Mouse (Mus musculus): ENCODE data around the gene Zbtb38. TPM values are rescaled to one million over a fixed set of nuclear protein-coding genes. Genes with fewer than 3 reads are reported as not detected.
A peak's percentile ranks its signal among the peaks of the same experiment; 100 is the strongest.

Zbtb38 gene
- total and polyA plus RNA-seq, 3 experiments, result 9.0 to 43.5 (median 42.3) TPM

DNA sequence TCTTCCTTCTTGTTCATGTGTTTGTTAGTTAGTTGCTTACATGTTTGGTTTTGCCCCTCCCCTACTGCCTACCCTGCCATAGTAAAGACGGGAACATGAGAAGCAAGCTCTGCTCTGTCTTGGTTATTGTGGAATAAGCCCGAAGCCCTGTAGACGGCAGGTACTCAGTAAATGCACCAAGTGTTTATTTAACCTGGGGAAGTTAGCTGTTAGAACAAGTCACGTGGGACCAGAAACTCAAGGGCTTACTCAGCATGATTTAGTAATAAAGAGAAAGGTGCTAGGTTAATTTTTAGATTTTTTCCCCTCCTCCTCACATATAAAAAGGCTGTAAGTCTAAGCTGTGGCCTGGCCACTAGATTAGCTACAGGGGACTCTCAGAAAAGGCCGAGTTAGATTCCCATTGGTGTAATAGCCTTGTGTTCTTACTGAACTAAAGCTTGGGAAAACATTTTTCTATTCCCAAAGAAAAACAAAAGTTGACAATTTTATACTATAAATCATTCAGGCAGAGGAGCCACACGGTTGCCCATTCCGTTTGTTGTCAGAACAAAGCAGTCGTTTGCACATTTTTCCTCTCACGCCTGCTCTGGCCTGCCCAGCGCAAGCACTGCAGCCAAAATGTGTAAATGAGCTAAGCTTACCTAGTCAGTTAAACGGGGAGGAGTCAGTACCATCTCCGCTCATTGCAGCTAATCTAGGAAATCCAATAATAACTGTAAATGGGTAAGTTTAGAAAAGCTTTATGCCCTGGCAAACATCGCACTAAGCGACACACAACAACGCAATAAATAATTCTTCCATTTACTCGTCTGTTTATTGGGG is 24.1 kb downstream of the Zbtb38 start:
- H3K79me2 ChIP-seq (replicated peaks; ENCODE audit: control insufficient read depth, insufficient read depth, low read length), result no peaks in the 10 kb centered on the region
- peak overlapping the region; percentile 63 for H3K27ac ChIP-seq
- no peak for TF ChIP-seq CTCF (IDR thresholded peaks at IDR 0.05)
- no peak for TF ChIP-seq EP300 (IDR thresholded peaks at IDR 0.05; ENCODE audit: insufficient read depth, low read depth, low read length)
- no peak for TF ChIP-seq POLR2A (IDR thresholded peaks at IDR 0.05; ENCODE audit: insufficient read depth, low read depth, low read length)
- DNase-seq, result no peak
- H3K27me3 ChIP-seq (ENCODE audit: control insufficient read depth, insufficient read depth, low read length), result no peaks in the 10 kb centered on the region
- H3K4me3 ChIP-seq, result no peak overlapping the region
- intact Hi-C loops (cut with DNase I), result no loop called here
- H3K9ac ChIP-seq (ENCODE audit: low read depth, low read length), result no peak overlapping the region
- WGBS, result 83% methylated on average over 16 of the region's 16 CpGs
- H3K4me1 ChIP-seq (ENCODE audit: control insufficient read depth, insufficient read depth, low read length), result peaks cover 11% of the 10 kb centered on the region
- H3K36me3 ChIP-seq (ENCODE audit: control insufficient read depth, insufficient read depth, low read length), result peaks cover 5% of the 10 kb centered on the region

DNA sequence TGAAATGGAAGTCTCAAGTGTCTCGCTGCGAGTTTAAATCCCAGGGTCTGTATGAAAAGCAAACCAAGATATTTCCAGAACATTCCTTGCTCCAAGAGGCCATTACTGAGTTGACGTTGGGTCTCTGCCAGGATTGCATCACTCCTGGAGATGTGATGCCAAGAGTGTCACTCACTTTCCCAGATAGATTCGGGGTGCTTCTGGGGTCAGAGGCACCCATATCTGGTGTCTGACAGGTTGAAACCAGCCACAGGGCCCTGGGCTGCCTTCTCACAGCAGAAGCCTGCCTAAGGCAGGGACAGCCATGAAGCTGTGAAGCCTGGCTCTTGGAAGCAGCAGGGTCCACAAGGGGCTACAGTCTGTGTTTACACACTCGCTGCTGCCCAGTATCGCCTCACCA is 24.9 kb downstream of the Zbtb38 start:
- intact Hi-C loops (cut with DNase I), result no loop called here
- peak; percentile 52 to 66 for DNase-seq
- 36% methylated on average over 6 of the region's 6 CpGs for WGBS

DNA sequence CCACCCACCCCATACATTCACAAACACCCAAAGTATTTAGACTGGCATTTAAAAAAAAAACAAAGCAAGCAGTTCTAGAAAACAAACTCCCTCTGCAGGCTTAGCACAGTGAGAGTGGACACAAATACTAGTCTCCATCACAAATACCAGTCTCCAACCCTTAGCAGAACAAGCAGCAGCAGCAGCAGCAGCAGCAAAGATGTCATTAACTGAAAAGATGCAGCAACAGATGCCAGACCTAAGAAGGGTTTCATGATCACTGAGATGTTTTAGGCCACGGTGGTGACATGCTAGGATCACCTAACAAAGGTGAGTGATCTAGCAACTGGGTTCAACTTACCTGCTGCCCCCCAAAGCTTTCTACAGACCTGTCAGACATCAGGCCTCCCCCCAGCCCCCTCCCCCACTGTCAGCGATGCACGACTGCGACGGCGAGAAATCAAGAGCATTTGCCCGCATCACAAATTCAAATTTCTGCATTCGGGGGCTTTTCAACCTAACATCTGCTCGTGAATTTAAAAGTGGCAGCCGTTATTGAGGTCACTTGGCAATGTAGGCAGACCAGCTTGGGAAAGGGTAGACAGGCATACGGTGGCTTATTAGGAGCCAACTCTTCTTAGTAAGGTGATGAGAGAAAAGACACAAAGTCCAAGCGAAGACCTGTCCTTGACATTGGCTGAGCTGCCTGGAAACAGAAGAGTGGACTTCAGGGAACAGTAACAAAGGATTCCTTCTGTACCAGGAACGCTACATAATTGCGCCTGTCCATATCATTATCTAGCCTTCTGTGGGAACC is 26.1 kb downstream of the Zbtb38 start:
- H3K27ac ChIP-seq, result no peak overlapping the region
- DNase-seq, result no peak
- H3K27me3 ChIP-seq (ENCODE audit: control insufficient read depth, insufficient read depth, low read length), result no peaks in the 10 kb centered on the region
- WGBS, result 68% methylated on average over 14 of the region's 14 CpGs
- no peaks in the 10 kb centered on the region for H3K79me2 ChIP-seq (replicated peaks; ENCODE audit: control insufficient read depth, insufficient read depth, low read length)
- no peak overlapping the region for H3K9ac ChIP-seq (ENCODE audit: low read depth, low read length)
- peaks cover 10% of the 10 kb centered on the region for H3K4me1 ChIP-seq (ENCODE audit: control insufficient read depth, insufficient read depth, low read length)
- peaks cover 8% of the 10 kb centered on the region for H3K36me3 ChIP-seq (ENCODE audit: control insufficient read depth, insufficient read depth, low read length)
- intact Hi-C loops (cut with DNase I), result no loop called here
- no peak for TF ChIP-seq CTCF (IDR thresholded peaks at IDR 0.05)
- no peak for TF ChIP-seq EP300 (IDR thresholded peaks at IDR 0.05; ENCODE audit: insufficient read depth, low read depth, low read length)
- no peak for TF ChIP-seq POLR2A (IDR thresholded peaks at IDR 0.05; ENCODE audit: insufficient read depth, low read depth, low read length)
- H3K4me3 ChIP-seq, result no peak overlapping the region

More for the DNA sequence above, 24.9 kb downstream of the Zbtb38 start:
- H3K79me2 ChIP-seq (replicated peaks; ENCODE audit: control insufficient read depth, insufficient read depth, low read length), result no peaks in the 10 kb centered on the region
- H3K4me3 ChIP-seq, result no peak overlapping the region
- peaks cover 9% of the 10 kb centered on the region for H3K4me1 ChIP-seq (ENCODE audit: control insufficient read depth, insufficient read depth, low read length)
- TF ChIP-seq CTCF (IDR thresholded peaks at IDR 0.05) (no peak), POLR2A (IDR thresholded peaks at IDR 0.05; ENCODE audit: insufficient read depth, low read depth, low read length) (no peak), EP300 (IDR thresholded peaks at IDR 0.05; ENCODE audit: insufficient read depth, low read depth, low read length) (0 out of 2 replicates have a peak, but pooled peaks have one; percentile 42)
- no peaks in the 10 kb centered on the region for H3K27me3 ChIP-seq (ENCODE audit: control insufficient read depth, insufficient read depth, low read length)
- no peak overlapping the region for H3K9ac ChIP-seq (ENCODE audit: low read depth, low read length)
- H3K27ac ChIP-seq, result peak overlapping the region; percentile 63
- peaks cover 5% of the 10 kb centered on the region for H3K36me3 ChIP-seq (ENCODE audit: control insufficient read depth, insufficient read depth, low read length)

DNA sequence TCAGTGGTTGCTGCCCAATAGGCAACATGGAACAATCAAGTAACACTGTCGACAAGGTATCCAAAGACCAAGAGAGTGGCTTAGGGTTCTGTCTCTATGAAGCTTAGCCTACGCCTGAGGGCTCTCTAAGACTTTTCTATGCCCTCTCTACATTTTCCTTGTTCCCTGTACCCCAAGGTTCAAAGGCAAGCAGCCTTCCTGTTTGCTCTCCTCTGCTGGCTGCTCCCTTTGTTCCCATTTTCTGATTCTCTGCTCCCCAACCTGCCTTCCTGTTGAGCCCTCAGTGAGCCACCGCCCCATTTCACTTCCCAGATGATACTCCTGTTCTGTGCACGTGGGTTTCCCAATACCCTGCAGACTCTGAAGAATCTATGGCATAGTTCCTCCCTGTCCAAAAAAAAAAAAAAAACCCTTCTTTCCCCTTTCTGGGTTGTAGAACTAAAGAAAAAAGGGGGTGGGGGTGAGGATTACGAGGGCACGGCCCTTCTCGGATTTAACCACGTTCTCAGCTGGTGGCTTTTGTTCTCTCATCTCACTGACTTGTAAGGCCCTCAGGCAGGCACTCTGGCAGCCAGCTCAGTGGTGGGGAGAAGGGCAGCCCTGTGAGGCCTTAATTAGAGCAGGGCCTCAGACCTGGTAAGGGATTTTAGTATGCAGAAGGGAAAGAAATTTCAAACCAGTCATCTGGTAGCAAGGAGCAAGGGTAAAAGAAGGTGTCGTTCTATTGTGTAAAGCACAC is 26.9 kb downstream of the Zbtb38 start:
- no peak for DNase-seq
- H3K27ac ChIP-seq, result no peak overlapping the region
- no peaks in the 10 kb centered on the region for H3K79me2 ChIP-seq (replicated peaks; ENCODE audit: control insufficient read depth, insufficient read depth, low read length)
- TF ChIP-seq EP300 (IDR thresholded peaks at IDR 0.05; ENCODE audit: insufficient read depth, low read depth, low read length) (no peak), POLR2A (IDR thresholded peaks at IDR 0.05; ENCODE audit: insufficient read depth, low read depth, low read length) (no peak), CTCF (IDR thresholded peaks at IDR 0.05) (no peak)
- WGBS, result 71% methylated on average over 9 of the region's 9 CpGs
- H3K9ac ChIP-seq (ENCODE audit: low read depth, low read length), result no peak overlapping the region
- H3K27me3 ChIP-seq (ENCODE audit: control insufficient read depth, insufficient read depth, low read length), result no peaks in the 10 kb centered on the region
- peaks cover 14% of the 10 kb centered on the region for H3K36me3 ChIP-seq (ENCODE audit: control insufficient read depth, insufficient read depth, low read length)
- peaks cover 13% of the 10 kb centered on the region for H3K4me1 ChIP-seq (ENCODE audit: control insufficient read depth, insufficient read depth, low read length)
- H3K4me3 ChIP-seq, result no peak overlapping the region
- intact Hi-C loops (cut with DNase I), result no loop called here

DNA sequence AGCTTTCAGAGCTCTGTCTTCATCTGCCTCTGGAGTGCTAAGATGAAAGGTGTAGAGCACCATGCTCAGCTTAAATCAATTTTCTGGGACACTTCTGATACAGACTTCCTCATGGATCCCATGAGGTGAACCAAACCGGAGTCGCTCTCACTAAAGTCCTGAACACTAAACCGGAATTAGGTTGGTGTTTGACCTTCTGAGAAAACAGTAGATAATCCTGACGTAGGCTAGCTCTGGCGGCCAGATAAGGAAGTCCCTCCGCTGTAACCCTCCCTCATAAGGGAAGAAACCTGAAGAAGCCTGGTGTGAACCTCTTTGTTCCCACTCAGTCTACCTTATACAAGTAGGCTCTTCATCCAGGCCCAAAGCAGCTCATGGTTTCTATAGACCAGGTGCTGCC is 29.0 kb downstream of the Zbtb38 start:
- no peak for DNase-seq
- Histone ChIP-seq H3K4me1 (ENCODE audit: control insufficient read depth, insufficient read depth, low read length) (peaks cover 17% of the 10 kb centered on the region), H3K27ac (no peak overlapping the region), H3K4me3 (no peak overlapping the region), H3K79me2 (replicated peaks; ENCODE audit: control insufficient read depth, insufficient read depth, low read length) (no peaks in the 10 kb centered on the region), H3K9ac (ENCODE audit: low read depth, low read length) (no peak overlapping the region), H3K27me3 (ENCODE audit: control insufficient read depth, insufficient read depth, low read length) (no peaks in the 10 kb centered on the region), H3K36me3 (ENCODE audit: control insufficient read depth, insufficient read depth, low read length) (peaks cover 19% of the 10 kb centered on the region)
- intact Hi-C loops (cut with DNase I), result no loop called here
- TF ChIP-seq CTCF (IDR thresholded peaks at IDR 0.05) (no peak), POLR2A (IDR thresholded peaks at IDR 0.05; ENCODE audit: insufficient read depth, low read depth, low read length) (no peak), EP300 (IDR thresholded peaks at IDR 0.05; ENCODE audit: insufficient read depth, low read depth, low read length) (no peak)
- WGBS, result 73% methylated on average over 6 of the region's 6 CpGs

Data from heart, adult 2 months (tissue).